Mouse (Mus musculus) forebrain, embryonic 14.5 days (tissue): ENCODE data around the gene Actr1a. TPM values are rescaled to one million over a fixed set of nuclear protein-coding genes. Genes with fewer than 3 reads are reported as not detected.

Experiments used
- ATAC-seq: fragments of 200-750 bp; cut with Nextera tagmentation; 2 replicates; pipeline ENCODE4 v1.8.0; 2017; ENCODE audit warnings: mild to moderate bottlenecking, moderate library complexity
- DNase-seq: peaks from one replicate; pipeline ENCODE4 v3.0.0-alpha.2; 2015; ENCODE audit warnings: low spot score
- H3K27ac ChIP-seq: fragments of 300-500 bp; sonication (generic); 2 replicates; pipeline ENCODE4 v1.5.1; 2014; ENCODE audit warnings: low read depth, mild to moderate bottlenecking, control low read depth, low read length, moderate library complexity
- H3K27me3 ChIP-seq: fragments of 300-500 bp; sonication (generic); replicated peaks from 2 replicates; pipeline ENCODE4 v1.6.1; 2014; ENCODE audit warnings: low read length, control low read depth, mixed read lengths; ENCODE audit not compliant: control insufficient read depth, insufficient read depth
- H3K36me3 ChIP-seq: fragments of 300-500 bp; sonication (generic); 2 replicates; pipeline ENCODE4 v1.6.1; 2014; ENCODE audit warnings: low read length, control low read depth; ENCODE audit not compliant: control insufficient read depth, insufficient read depth
- H3K4me1 ChIP-seq: fragments of 300-500 bp; sonication (generic); 2 replicates; pipeline ENCODE4 v1.6.1; 2014; ENCODE audit warnings: antibody characterized with exemption, low read length, control low read depth; ENCODE audit not compliant: control insufficient read depth, insufficient read depth
- H3K4me2 ChIP-seq: fragments of 300-500 bp; sonication (generic); 2 replicates; pipeline ENCODE4 v1.6.1; 2014; ENCODE audit warnings: mild to moderate bottlenecking, control low read depth, low read length
- H3K4me3 ChIP-seq: fragments of 300-500 bp; sonication (generic); 2 replicates; pipeline ENCODE4 v1.5.1; 2014; ENCODE audit warnings: low read depth, low read length, control low read depth
- H3K9ac ChIP-seq: fragments of 300-500 bp; sonication (generic); 2 replicates; pipeline ENCODE4 v1.6.1; 2014; ENCODE audit warnings: mild to moderate bottlenecking, low read length, control low read depth, moderate library complexity
- H3K9me3 ChIP-seq: fragments of 300-500 bp; sonication (generic); replicated peaks from 2 replicates; pipeline ENCODE4 v1.6.1; 2016; ENCODE audit warnings: low read length, control low read depth, mixed read lengths; ENCODE audit not compliant: control insufficient read depth
- WGBS: fragments of 180-500 bp; shearing (Covaris S2); extraction: QIAGEN DNeasy Blood & Tissue Kit; methylation state at CpG from one replicate; pipeline ENCODE4 v1.1.7; 2014; 5-methylcytosine and 5-hydroxymethylcytosine counted together
- polyA plus RNA-seq: library from polyadenylated mRNA; unstranded; fragments of >200 nt; fragmentation: Nextera tagmentation; extraction: Ambion mirVana; gene quantifications from 2 replicates; pipeline ENCODE4 v1.2.1, GENCODE M21; 2014

Gene Actr1a
- polyA plus RNA-seq, 1 experiment from 2014 or later = 402 TPM

- peak overlapping the region; percentile 66 for H3K4me3 ChIP-seq
- DNase-seq (no peak), ATAC-seq (no peak; the same call in none of the 2 replicates)
- no peaks in the 10 kb centered on the region for H3K27me3 ChIP-seq
- H3K9me3 ChIP-seq = no peaks in the 10 kb centered on the region
- H3K9ac ChIP-seq = peak overlapping the region; percentile 86
- peak overlapping the region; percentile 88 for H3K4me2 ChIP-seq
- peaks cover 12% of the 10 kb centered on the region for H3K4me1 ChIP-seq
- no peaks in the 10 kb centered on the region for H3K36me3 ChIP-seq
- WGBS = 29% methylated on average over 15 of the region's 15 CpGs
- H3K27ac ChIP-seq = peak overlapping the region; percentile 75
These were observed 57.7 kb downstream of the Actr1a start for GRCm38 (mm10) chr19:46337719-46338330.

- 92% methylated on average over 3 of the region's 3 CpGs for WGBS
- peaks cover 27% of the 10 kb centered on the region for H3K36me3 ChIP-seq
- no peak overlapping the region for H3K4me2 ChIP-seq
- H3K9ac ChIP-seq = no peak overlapping the region
- ATAC-seq (no peak), DNase-seq (no peak)
- H3K27me3 ChIP-seq = no peaks in the 10 kb centered on the region
- no peak overlapping the region for H3K27ac ChIP-seq
- H3K4me3 ChIP-seq = no peak overlapping the region
- peaks cover 18% of the 10 kb centered on the region for H3K4me1 ChIP-seq
- H3K9me3 ChIP-seq = no peaks in the 10 kb centered on the region
These were observed 61.6 kb downstream of the Actr1a start for GRCm38 (mm10) chr19:46333906-46334305.

- Histone ChIP-seq H3K9me3 (no peaks in the 10 kb centered on the region), H3K9ac (no peak overlapping the region), H3K4me2 (no peak overlapping the region), H3K36me3 (peaks cover 27% of the 10 kb centered on the region), H3K4me3 (no peak overlapping the region), H3K4me1 (peaks cover 16% of the 10 kb centered on the region), H3K27me3 (no peaks in the 10 kb centered on the region), H3K27ac (no peak overlapping the region)
- ATAC-seq (no peak), DNase-seq (no peak)
- WGBS = 40% methylated on average over 7 of the region's 7 CpGs
These were observed 62.7 kb downstream of the Actr1a start for GRCm38 (mm10) chr19:46332721-46333339.

- Histone ChIP-seq H3K9me3 (no peaks in the 10 kb centered on the region), H3K27ac (no peak overlapping the region), H3K27me3 (no peaks in the 10 kb centered on the region), H3K9ac (no peak overlapping the region), H3K4me1 (peaks cover 16% of the 10 kb centered on the region), H3K4me2 (no peak overlapping the region), H3K4me3 (no peak overlapping the region), H3K36me3 (peaks cover 27% of the 10 kb centered on the region)
- no peak for ATAC-seq
- no peak for DNase-seq
- 87% methylated on average over 3 of the region's 3 CpGs for WGBS
These were observed 63.6 kb downstream of the Actr1a start for GRCm38 (mm10) chr19:46331936-46332335.

- Histone ChIP-seq H3K4me2 (no peak overlapping the region), H3K9me3 (no peaks in the 10 kb centered on the region), H3K27ac (no peak overlapping the region), H3K4me3 (no peak overlapping the region), H3K36me3 (peaks cover 27% of the 10 kb centered on the region), H3K9ac (no peak overlapping the region), H3K4me1 (peaks cover 16% of the 10 kb centered on the region), H3K27me3 (no peaks in the 10 kb centered on the region)
- ATAC-seq (no peak), DNase-seq (no peak)
- 94% methylated on average over 14 of the region's 14 CpGs for WGBS
These were observed 64.2 kb downstream of the Actr1a start for GRCm38 (mm10) chr19:46331326-46331725.

- Histone ChIP-seq H3K4me3 (no peak overlapping the region), H3K9me3 (no peaks in the 10 kb centered on the region), H3K4me1 (peaks cover 16% of the 10 kb centered on the region), H3K27ac (no peak overlapping the region), H3K9ac (no peak overlapping the region), H3K4me2 (no peak overlapping the region), H3K27me3 (no peaks in the 10 kb centered on the region), H3K36me3 (peaks cover 27% of the 10 kb centered on the region)
- no peak for ATAC-seq
- 92% methylated on average over 12 of the region's 12 CpGs for WGBS
- DNase-seq = no peak
These were observed 64.9 kb downstream of the Actr1a start for GRCm38 (mm10) chr19:46330696-46331095.

- Histone ChIP-seq H3K4me1 (peaks cover 21% of the 10 kb centered on the region), H3K4me3 (0 out of 2 replicates have a peak overlapping the region, but pooled peaks have one; percentile 6), H3K36me3 (peaks cover 27% of the 10 kb centered on the region), H3K9me3 (no peaks in the 10 kb centered on the region), H3K4me2 (peak overlapping the region; percentile 100), H3K27me3 (no peaks in the 10 kb centered on the region), H3K9ac (no peak overlapping the region), H3K27ac (no peak overlapping the region)
- DNase-seq (peak; percentile 66), ATAC-seq (no peak)
- WGBS = 6% methylated on average over 16 of the region's 16 CpGs
These were observed 65.6 kb downstream of the Actr1a start for GRCm38 (mm10) chr19:46329951-46330350.

- DNase-seq (no peak), ATAC-seq (peak; percentile 8; the same call in 1 of the 2 replicates)
- H3K36me3 ChIP-seq = peaks cover 27% of the 10 kb centered on the region
- no peaks in the 10 kb centered on the region; the same call in 1 of the 2 replicates for H3K27me3 ChIP-seq
- no peaks in the 10 kb centered on the region for H3K9me3 ChIP-seq
- H3K4me2 ChIP-seq = peak overlapping the region; percentile 100
- peak overlapping the region; percentile 68 for H3K4me3 ChIP-seq
- peak overlapping the region; percentile 96 for H3K27ac ChIP-seq
- H3K9ac ChIP-seq = peak overlapping the region; percentile 77
- H3K4me1 ChIP-seq = peaks cover 27% of the 10 kb centered on the region
- 1% methylated on average over 54 of the region's 54 CpGs for WGBS
These were observed 66.4 kb downstream of the Actr1a start for GRCm38 (mm10) chr19:46329031-46329641.
